Mouse (Mus musculus) neural tube, embryonic 13.5 days (tissue): ENCODE measurements at regions not wholly inside any gene's neighbourhood (a gene's known extent, or its start where the extent isn't known, plus 50 kb on each side); places are given as distances from the start of the nearest gene placed in this dataset.

ENCODE experiments used
- ATAC-seq: fragments of 200-750 bp; cut with Nextera tagmentation; 2 replicates; pipeline ENCODE4 v1.8.0; 2017; ENCODE audit warnings: low read depth, mild to moderate bottlenecking, moderate TSS enrichment, moderate library complexity
- H3K27ac ChIP-seq: fragments of 300-500 bp; sonication (generic); replicated peaks from 2 replicates; pipeline ENCODE4 v1.5.1; 2015; ENCODE audit warnings: moderate library complexity, mild to moderate bottlenecking, inconsistent platforms
- H3K27me3 ChIP-seq: fragments of 300-500 bp; sonication (generic); 2 replicates; pipeline ENCODE4 v1.6.1; 2015; ENCODE audit warnings: mild to moderate bottlenecking, inconsistent platforms
- H3K36me3 ChIP-seq: fragments of 300-500 bp; sonication (generic); 2 replicates; pipeline ENCODE4 v1.6.1; 2015; ENCODE audit warnings: mild to moderate bottlenecking, inconsistent platforms
- H3K4me1 ChIP-seq: fragments of 300-500 bp; sonication (generic); replicated peaks from 2 replicates; pipeline ENCODE4 v1.6.1; 2015; ENCODE audit warnings: inconsistent platforms
- H3K4me2 ChIP-seq: fragments of 300-500 bp; sonication (generic); 2 replicates; pipeline ENCODE4 v1.6.1; 2015; ENCODE audit warnings: inconsistent platforms, mild to moderate bottlenecking, moderate library complexity
- H3K4me3 ChIP-seq: fragments of 300-500 bp; sonication (generic); 2 replicates; pipeline ENCODE4 v1.5.1; 2015; ENCODE audit warnings: mild to moderate bottlenecking, inconsistent platforms
- H3K9ac ChIP-seq: fragments of 300-500 bp; sonication (generic); 2 replicates; pipeline ENCODE4 v1.6.1; 2015; ENCODE audit warnings: moderate library complexity, mild to moderate bottlenecking, inconsistent platforms
- H3K9me3 ChIP-seq: fragments of 300-500 bp; sonication (generic); 2 replicates; pipeline ENCODE4 v1.6.1; 2016; ENCODE audit warnings: inconsistent platforms
- WGBS: fragments of 180-500 bp; shearing (Covaris S2); methylation state at CpG from one replicate; pipeline ENCODE4 v1.1.7; 2015; 5-methylcytosine and 5-hydroxymethylcytosine counted together

DNA sequence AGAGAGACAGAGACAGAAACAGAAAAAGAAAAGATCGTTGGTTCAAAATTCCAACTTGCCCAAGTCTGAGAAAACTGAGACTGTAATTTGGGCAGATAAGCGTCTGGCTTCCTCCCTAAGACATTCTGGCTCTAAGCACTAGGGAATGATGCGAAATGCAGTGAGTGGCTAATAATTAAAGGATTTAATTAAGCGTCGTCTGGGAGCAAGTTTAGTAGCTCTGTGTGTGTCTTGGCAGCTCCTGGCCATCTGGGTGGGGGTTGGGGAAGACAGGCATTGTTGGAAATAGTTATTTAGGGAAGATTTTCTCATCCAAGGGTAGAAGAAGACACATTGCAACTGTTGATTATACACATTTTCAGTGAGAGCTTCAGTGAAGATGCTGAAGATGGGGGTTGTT is 311.5 kb downstream of the Wdr11 start:
- ATAC-seq = no peak
- H3K9me3 ChIP-seq = no peaks in the 10 kb centered on the region
- no peaks in the 10 kb centered on the region for H3K4me1 ChIP-seq
- H3K9ac ChIP-seq = no peak overlapping the region
- no peak overlapping the region for H3K4me2 ChIP-seq
- no peak overlapping the region for H3K27ac ChIP-seq
- no peaks in the 10 kb centered on the region for H3K27me3 ChIP-seq
- no peak overlapping the region for H3K4me3 ChIP-seq
- 60% methylated on average over 5 of the region's 5 CpGs for WGBS
- H3K36me3 ChIP-seq = no peaks in the 10 kb centered on the region

GRCm38 (mm10) chr7:129906131-129906530 is 314.5 kb downstream of the Wdr11 start:
- Histone ChIP-seq H3K36me3 (no peaks in the 10 kb centered on the region), H3K4me1 (no peaks in the 10 kb centered on the region), H3K27me3 (no peaks in the 10 kb centered on the region), H3K4me2 (no peak overlapping the region), H3K27ac (no peak overlapping the region), H3K9me3 (no peaks in the 10 kb centered on the region), H3K9ac (no peak overlapping the region), H3K4me3 (no peak overlapping the region)
- WGBS = 88% methylated on average over 1 of the region's 1 CpGs
- ATAC-seq = no peak

DNA sequence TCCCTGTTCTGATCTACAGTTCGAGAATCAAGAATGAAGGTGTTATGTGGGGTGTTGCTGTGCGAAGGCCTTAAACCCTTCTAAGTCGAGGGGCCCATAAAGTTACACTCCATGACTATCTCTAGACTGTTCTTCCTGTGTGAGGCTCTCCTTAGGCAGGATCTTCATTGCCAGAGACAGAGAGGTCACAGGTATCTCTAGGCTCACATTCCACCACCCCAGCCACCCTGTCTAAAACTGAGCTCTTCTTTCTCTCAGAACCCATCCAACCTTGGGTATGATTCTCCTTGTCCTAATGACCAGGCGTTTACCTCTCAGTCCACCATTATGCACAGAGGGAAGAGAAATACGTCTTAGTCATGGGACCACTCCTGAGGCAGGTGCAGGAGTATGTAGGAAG is 317.2 kb downstream of the Wdr11 start:
- Histone ChIP-seq H3K27me3 (no peaks in the 10 kb centered on the region), H3K4me2 (no peak overlapping the region), H3K9me3 (no peaks in the 10 kb centered on the region), H3K4me3 (no peak overlapping the region), H3K36me3 (no peaks in the 10 kb centered on the region), H3K27ac (no peak overlapping the region), H3K9ac (no peak overlapping the region), H3K4me1 (no peaks in the 10 kb centered on the region)
- WGBS = 93% methylated on average over 5 of the region's 5 CpGs
- ATAC-seq = no peak

DNA sequence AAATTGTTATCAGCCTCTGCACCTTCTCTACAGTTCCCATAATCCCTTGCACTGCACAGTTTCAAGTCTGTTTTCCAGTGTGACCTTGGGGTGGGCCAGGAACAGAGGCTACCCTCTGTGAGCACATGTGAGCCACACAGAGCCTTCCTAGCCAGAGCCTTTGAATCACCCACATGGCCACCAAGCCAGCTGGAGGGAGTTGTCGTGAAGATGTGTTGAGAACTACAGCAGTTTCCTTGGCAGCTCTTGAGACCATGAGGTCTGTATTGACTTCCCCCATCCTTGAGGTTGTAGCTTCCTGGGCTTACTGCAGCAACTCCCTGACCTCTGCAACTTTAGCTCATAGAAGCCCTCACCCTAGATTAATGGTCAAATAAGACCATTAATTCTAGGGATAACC is 318.1 kb downstream of the Wdr11 start:
- H3K9me3 ChIP-seq = no peaks in the 10 kb centered on the region
- H3K36me3 ChIP-seq = no peaks in the 10 kb centered on the region
- no peak overlapping the region for H3K9ac ChIP-seq
- H3K4me2 ChIP-seq = no peak overlapping the region
- WGBS = 87% methylated on average over 1 of the region's 1 CpGs
- no peaks in the 10 kb centered on the region for H3K4me1 ChIP-seq
- ATAC-seq = no peak
- H3K4me3 ChIP-seq = no peak overlapping the region
- no peak overlapping the region for H3K27ac ChIP-seq
- no peaks in the 10 kb centered on the region for H3K27me3 ChIP-seq

DNA sequence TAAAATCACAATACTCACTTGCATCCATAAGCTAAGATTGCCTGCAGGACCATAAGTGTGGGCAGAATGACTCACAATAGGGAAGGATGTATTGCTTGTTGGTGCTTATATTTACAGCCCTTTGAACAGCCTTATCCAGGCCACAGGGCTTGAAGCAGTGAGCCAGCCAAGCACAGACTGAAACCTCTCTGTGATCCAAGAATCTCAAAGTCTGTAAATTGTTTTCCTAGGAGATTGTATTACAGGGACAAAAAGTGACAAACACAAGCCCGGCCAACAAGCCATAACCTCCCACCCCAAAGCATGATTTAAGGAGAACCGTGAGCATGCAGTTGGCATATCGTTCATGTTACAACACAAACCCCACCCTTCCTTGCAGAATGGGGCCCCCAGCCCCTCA is 319.2 kb downstream of the Wdr11 start:
- Histone ChIP-seq H3K9me3 (no peaks in the 10 kb centered on the region), H3K4me1 (no peaks in the 10 kb centered on the region), H3K27ac (no peak overlapping the region), H3K9ac (no peak overlapping the region), H3K4me2 (no peak overlapping the region), H3K4me3 (no peak overlapping the region), H3K27me3 (no peaks in the 10 kb centered on the region), H3K36me3 (no peaks in the 10 kb centered on the region)
- WGBS = 86% methylated on average over 3 of the region's 3 CpGs
- no peak for ATAC-seq

- 90% methylated on average over 6 of the region's 6 CpGs for WGBS
- H3K27ac ChIP-seq = no peak overlapping the region
- no peaks in the 10 kb centered on the region for H3K27me3 ChIP-seq
- no peaks in the 10 kb centered on the region for H3K36me3 ChIP-seq
- H3K4me1 ChIP-seq = no peaks in the 10 kb centered on the region
- H3K4me2 ChIP-seq = no peak overlapping the region
- no peak for ATAC-seq
- no peak overlapping the region for H3K9ac ChIP-seq
- H3K9me3 ChIP-seq = no peaks in the 10 kb centered on the region
- H3K4me3 ChIP-seq = no peak overlapping the region
Observed at GRCm38 (mm10) chr7:129914871-129915270, 323.2 kb downstream of the Wdr11 start.

GRCm38 (mm10) chr7:129918240-129919200 is 326.9 kb downstream of the Wdr11 start:
- ATAC-seq = no peak
- WGBS = 77% methylated on average over 18 of the region's 18 CpGs
- Histone ChIP-seq H3K9me3 (no peaks in the 10 kb centered on the region), H3K4me3 (no peak overlapping the region), H3K27me3 (no peaks in the 10 kb centered on the region), H3K9ac (no peak overlapping the region), H3K4me1 (no peaks in the 10 kb centered on the region), H3K36me3 (no peaks in the 10 kb centered on the region), H3K4me2 (no peak overlapping the region), H3K27ac (no peak overlapping the region)

GRCm38 (mm10) chr7:129922291-129922690 is 330.6 kb downstream of the Wdr11 start:
- WGBS = 65% methylated on average over 7 of the region's 7 CpGs
- H3K27ac ChIP-seq = no peak overlapping the region
- H3K36me3 ChIP-seq = no peaks in the 10 kb centered on the region
- H3K9me3 ChIP-seq = no peaks in the 10 kb centered on the region
- no peak overlapping the region for H3K4me2 ChIP-seq
- no peak overlapping the region for H3K9ac ChIP-seq
- H3K4me1 ChIP-seq = no peaks in the 10 kb centered on the region
- no peaks in the 10 kb centered on the region for H3K27me3 ChIP-seq
- ATAC-seq = no peak
- no peak overlapping the region for H3K4me3 ChIP-seq

GRCm38 (mm10) chr7:129936731-129937130 is 345.1 kb downstream of the Wdr11 start:
- ATAC-seq = no peak
- no peaks in the 10 kb centered on the region for H3K36me3 ChIP-seq
- H3K9me3 ChIP-seq = no peaks in the 10 kb centered on the region
- no peak overlapping the region for H3K4me3 ChIP-seq
- H3K4me2 ChIP-seq = no peak overlapping the region
- H3K4me1 ChIP-seq = no peaks in the 10 kb centered on the region
- no peak overlapping the region for H3K9ac ChIP-seq
- no peaks in the 10 kb centered on the region for H3K27me3 ChIP-seq
- no peak overlapping the region for H3K27ac ChIP-seq
- WGBS = 87% methylated on average over 6 of the region's 6 CpGs

DNA sequence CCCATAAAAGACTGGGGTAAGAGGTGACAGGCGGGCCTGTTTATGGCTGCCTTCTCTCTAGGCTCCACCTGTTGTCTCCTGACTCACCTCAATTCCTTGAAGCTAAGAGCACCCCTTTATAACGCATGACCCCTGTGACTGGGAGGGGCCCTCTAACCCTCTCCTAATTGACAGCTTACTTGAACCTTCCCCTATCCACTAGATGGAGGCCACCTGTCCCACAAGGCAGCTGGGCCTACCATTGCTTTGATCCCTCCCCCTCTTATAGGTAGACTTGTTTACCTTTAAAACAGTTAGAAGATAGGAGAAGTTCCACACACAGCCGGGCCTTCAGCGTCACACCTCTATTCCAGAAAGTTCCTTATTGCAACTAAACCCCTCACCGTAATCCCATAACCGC is 346.1 kb downstream of the Wdr11 start:
- no peaks in the 10 kb centered on the region for H3K9me3 ChIP-seq
- H3K9ac ChIP-seq = no peak overlapping the region
- no peak for ATAC-seq
- H3K27ac ChIP-seq = no peak overlapping the region
- H3K4me1 ChIP-seq = no peaks in the 10 kb centered on the region
- 93% methylated on average over 6 of the region's 6 CpGs for WGBS
- H3K36me3 ChIP-seq = no peaks in the 10 kb centered on the region
- H3K27me3 ChIP-seq = no peaks in the 10 kb centered on the region
- H3K4me3 ChIP-seq = no peak overlapping the region
- H3K4me2 ChIP-seq = no peak overlapping the region

DNA sequence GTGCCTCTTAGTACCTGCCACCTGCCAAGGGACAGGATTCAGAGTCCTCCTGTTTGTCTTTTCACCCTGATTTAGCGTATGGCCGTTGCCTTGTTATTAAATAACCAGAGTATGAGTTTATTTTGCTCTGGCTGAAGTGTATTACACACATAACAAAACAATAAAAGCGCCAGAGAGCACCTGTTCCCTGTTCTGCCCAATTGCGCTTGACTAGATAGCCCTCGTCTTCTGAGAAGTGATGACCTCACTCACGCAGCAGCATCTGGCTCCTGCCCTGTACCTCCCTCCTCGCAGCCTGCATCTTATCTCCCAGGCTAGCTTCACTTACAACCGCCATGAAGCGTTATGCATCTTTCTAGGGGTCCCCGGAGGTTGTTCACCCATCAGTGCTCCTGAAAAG is 346.5 kb downstream of the Wdr11 start:
- WGBS = 80% methylated on average over 10 of the region's 10 CpGs
- Histone ChIP-seq H3K9ac (no peak overlapping the region), H3K4me2 (no peak overlapping the region), H3K27me3 (no peaks in the 10 kb centered on the region), H3K36me3 (no peaks in the 10 kb centered on the region), H3K27ac (no peak overlapping the region), H3K4me3 (no peak overlapping the region), H3K4me1 (no peaks in the 10 kb centered on the region), H3K9me3 (no peaks in the 10 kb centered on the region)
- ATAC-seq = no peak

- Histone ChIP-seq H3K27me3 (no peaks in the 10 kb centered on the region), H3K9me3 (no peaks in the 10 kb centered on the region), H3K4me1 (no peaks in the 10 kb centered on the region), H3K27ac (no peak overlapping the region), H3K4me3 (no peak overlapping the region), H3K4me2 (no peak overlapping the region), H3K9ac (no peak overlapping the region), H3K36me3 (no peaks in the 10 kb centered on the region)
- ATAC-seq = no peak
- WGBS = 63% methylated on average over 5 of the region's 5 CpGs
Observed at GRCm38 (mm10) chr7:129939266-129939665, 347.6 kb downstream of the Wdr11 start.
